ENCODE assay signal across 19 mouse cellular contexts in genomic region chr5:25179284-25179683, GRCm38 (mm10). TPM values are rescaled to one million over a fixed set of nuclear protein-coding genes. Genes with fewer than 3 reads are reported as not detected.
A peak's percentile ranks its signal among the peaks of the same experiment; 100 is the strongest.
DNase-seq lines count a peak whose midpoint lies in the region; ATAC-seq and TF ChIP-seq lines count a peak whose summit lies in the region.
"Had no signal": no experiment of that assay in that cellular context is flagged by ENCODE, and none has a peak within 500 bp of the region (broad histone marks: within the 10 kb centered on the region; RNA-seq: fewer than 3 reads in every experiment).

No protein-coding gene starts in this region.

- peaks cover 1 to 7% of the 10 kb centered on the region in 2 experiments; a peak in 3 of 4 replicates for H3K27me3 ChIP-seq in MEL (ENCODE audit: control insufficient read depth in 1 of 2, insufficient read depth in 2 of 2, low read length in 2 of 2)

- no peak for ATAC-seq in inflammation-experienced regulatory T-cells, adult 6 months

- TF ChIP-seq RAD21 in MEL (IDR thresholded peaks at IDR 0.05; ENCODE audit: low read depth, low read length), result peak; percentile 35

- DNase-seq in kidney, adult 9 months, result peak; percentile 34
- DNase-seq in kidney, adult 11 months, result no peak
- DNase-seq in A20 (ENCODE audit: low read depth, low spot score) (peak; percentile 56), MEL (ENCODE audit: low read depth, low spot score) (peak; percentile 50)
- DNase-seq in kidney, postnatal 14 days, result peak; percentile 11
- DNase-seq in adrenal gland, postnatal 14 days, result no peak
- DNase-seq in frontal cortex, postnatal 25 days (ENCODE audit: low spot score in 2 of 2), result no peak
- DNase-seq: heart, adult 2 months; heart, postnatal 4 days; lung, adult 18-20 months; thymus, adult 18-20 months had no signal

- H3K4me1 ChIP-seq in MEL (ENCODE audit: control insufficient read depth in 1 of 2, insufficient read depth in 2 of 2, low read length in 2 of 2), result no peaks in the 10 kb centered on the region

- no peaks in the 10 kb centered on the region for H3K9me3 ChIP-seq in MEL (replicated peaks; ENCODE audit: insufficient read depth, low read length)
- H3K9me3 ChIP-seq: G1E had no signal

- H3K27ac ChIP-seq in MEL (ENCODE audit: control insufficient read depth, low read depth, low read length), result no peak overlapping the region
- H3K27ac ChIP-seq: heart, adult 2 months had no signal

- no peak for TF ChIP-seq EP300 in MEL (IDR thresholded peaks at IDR 0.05; ENCODE audit: low read depth in 1 of 2, low read length in 2 of 2)

- TF ChIP-seq CTCF in MEL (IDR thresholded peaks at IDR 0.05 in 2 of 3, conservative IDR thresholded peaks at IDR 0.05 in 1 of 3; ENCODE audit: control insufficient read depth in 1 of 3, insufficient read depth in 1 of 3, low read depth in 2 of 3, low read length in 3 of 3, poor library complexity in 1 of 3, severe bottlenecking in 1 of 3), result peak in 2 of 3 experiments; percentile 47 to 48; a peak in 5 of 6 replicates

- H3K4me3 ChIP-seq in MEL (ENCODE audit: control insufficient read depth in 1 of 2, insufficient read depth in 1 of 2, low read depth in 2 of 2, low read length in 2 of 2), result no peak overlapping the region
- H3K4me3 ChIP-seq: heart, adult 2 months had no signal

- no peaks in the 10 kb centered on the region for H3K79me2 ChIP-seq in MEL (ENCODE audit: control insufficient read depth, insufficient read depth, low read length, poor library complexity)

- no peaks in the 10 kb centered on the region for H3K36me3 ChIP-seq in MEL (ENCODE audit: control insufficient read depth in 1 of 2, insufficient read depth in 2 of 2, low read length in 2 of 2)
- H3K36me3 ChIP-seq: G1E had no signal

- H3K9ac ChIP-seq in MEL (ENCODE audit: control insufficient read depth, low read depth, low read length, poor library complexity, severe bottlenecking), result no peak overlapping the region

- no peak for TF ChIP-seq POLR2A in MEL (IDR thresholded peaks at IDR 0.05; ENCODE audit: control insufficient read depth in 1 of 2, insufficient read depth in 1 of 2, low read depth in 1 of 2, low read length in 2 of 2, poor library complexity in 1 of 2)

TF ChIP-seq in MEL, 35 proteins besides CTCF, POLR2A, EP300 and RAD21:
- no peak for TF ChIP-seq NELFE (IDR thresholded peaks at IDR 0.05; ENCODE audit: low read depth, low read length)
- peak; percentile 65 for TF ChIP-seq SMC3 (IDR thresholded peaks at IDR 0.05; ENCODE audit: low read depth, low read length)
- TF ChIP-seq MAFK (IDR thresholded peaks at IDR 0.05; ENCODE audit: borderline replicate concordance, low read depth, low read length), result no peak
- no peak for TF ChIP-seq E2F4 (IDR thresholded peaks at IDR 0.05; ENCODE audit: borderline replicate concordance, low read depth, low read length)
- TF ChIP-seq ZC3H11A (IDR thresholded peaks at IDR 0.05; ENCODE audit: low read depth, low read length), result peak; percentile 34
- TF ChIP-seq POLR2AphosphoS5 (IDR thresholded peaks at IDR 0.05; ENCODE audit: borderline replicate concordance, low read depth, low read length), result no peak

RNA-seq across cellular contexts. Expression of gene Galntl5, which starts 2.0 kb away (rescaled TPM):
- not detected in 2 replicates for total RNA-seq in MEL (2012; rRNA removed)
- not detected for polyA plus RNA-seq in MEL (2012; ENCODE audit: insufficient read depth in 1 of 2, insufficient read length in 2 of 2, low read depth in 1 of 2, low replicate concordance in 2 of 2, missing spikeins in 1 of 2)
- total RNA-seq in adrenal gland, postnatal 14 days (2021), result not detected in 2 replicates
- polyA plus RNA-seq in inflammation-experienced regulatory T-cells, adult 6 months (2017; shearing (Covaris generic)), result not detected
- total RNA-seq: adrenal gland, adult 18-20 months; G1E; heart, adult 2 months; heart, postnatal 4 days had no signal
- polyA plus RNA-seq: cortical plate, adult 2 months; frontal cortex, adult 2 months; G1E; heart, adult 2 months; large intestine, adult 2 months; midbrain, embryonic 11.5 days; spleen, adult 2 months had no signal

RNA-seq across cellular contexts. Expression of gene Galnt11, which starts 42.4 kb away (rescaled TPM):
- 8.8 and 12.6 TPM in 2 replicates for total RNA-seq in MEL (2012; rRNA removed)
- 10 to 100 TPM in 1 of 2 experiments, not detected in 1; 13.6 TPM for polyA plus RNA-seq in MEL (2012; ENCODE audit: insufficient read depth in 1 of 2, insufficient read length in 2 of 2, low read depth in 1 of 2, low replicate concordance in 2 of 2, missing spikeins in 1 of 2)
- 38.1 and 41.5 TPM in 2 replicates for total RNA-seq in adrenal gland, postnatal 14 days (2021)
- 1 to 10 TPM; 4.4 to 8.1 (median 6.0) TPM for polyA plus RNA-seq in inflammation-experienced regulatory T-cells, adult 6 months (2017; shearing (Covaris generic))
- polyA plus RNA-seq: G1E had no signal

RNA-seq across cellular contexts. Expression of gene E130116L18Rik, which starts 43.7 kb away (rescaled TPM):
- total RNA-seq in MEL (2012; rRNA removed), result not detected in 2 replicates
- not detected for polyA plus RNA-seq in MEL (2012; ENCODE audit: insufficient read depth in 1 of 2, insufficient read length in 2 of 2, low read depth in 1 of 2, low replicate concordance in 2 of 2, missing spikeins in 1 of 2)
- not detected in 2 replicates for total RNA-seq in adrenal gland, postnatal 14 days (2021)
- not detected for polyA plus RNA-seq in inflammation-experienced regulatory T-cells, adult 6 months (2017; shearing (Covaris generic))
- total RNA-seq: adrenal gland, adult 18-20 months; G1E; heart, adult 2 months; heart, postnatal 4 days had no signal
- polyA plus RNA-seq: cortical plate, adult 2 months; frontal cortex, adult 2 months; G1E; heart, adult 2 months; large intestine, adult 2 months; midbrain, embryonic 11.5 days; spleen, adult 2 months had no signal

Comparison
In these comparisons a context has a peak if more than half of its experiments do, and no peak if none do; other contexts are left out.
1. DNase-seq: peak in kidney, adult 9 months (single experiment), A20 (single experiment), MEL (single experiment) and kidney, postnatal 14 days (single experiment); none in kidney, adult 11 months (single experiment), adrenal gland, postnatal 14 days (single experiment) and frontal cortex, postnatal 25 days (0 of 2).